Mouse (Mus musculus) testis, adult 2 months (tissue): ENCODE measurements around the gene Ubr2. TPM values are rescaled to one million over a fixed set of nuclear protein-coding genes. Genes with fewer than 3 reads are reported as not detected.

ENCODE experiments used
- H3K27ac ChIP-seq: fragments of 200-500 bp; 2 replicates; pipeline ENCODE4 v1.5.1; 2012; ENCODE audit warnings: low read depth, low read length; ENCODE audit not compliant: control insufficient read depth, insufficient read depth
- H3K27me3 ChIP-seq: fragments of 200-500 bp; 2 replicates; pipeline ENCODE4 v1.6.1; 2012; ENCODE audit warnings: mild to moderate bottlenecking, low read length, moderate library complexity; ENCODE audit not compliant: control insufficient read depth, insufficient read depth
- H3K36me3 ChIP-seq: fragments of 200-500 bp; 2 replicates; pipeline ENCODE4 v1.6.1; 2012; ENCODE audit warnings: mild to moderate bottlenecking, low read length; ENCODE audit not compliant: control insufficient read depth, insufficient read depth
- H3K4me1 ChIP-seq: fragments of 200-500 bp; 2 replicates; pipeline ENCODE4 v1.6.1; 2012; ENCODE audit warnings: low read length; ENCODE audit not compliant: control insufficient read depth, insufficient read depth
- H3K4me3 ChIP-seq: fragments of 200-500 bp; 2 replicates; pipeline ENCODE4 v1.5.1; 2012; ENCODE audit warnings: low read depth, mild to moderate bottlenecking, low read length, moderate library complexity, mixed read lengths; ENCODE audit not compliant: control insufficient read depth
- CTCF ChIP-seq: fragments of 200-500 bp; IDR thresholded peaks from 2 replicates; pipeline ENCODE4 v1.5.1; 2012; ENCODE audit warnings: low read depth, mild to moderate bottlenecking, inconsistent platforms, low read length, moderate library complexity; ENCODE audit not compliant: control insufficient read depth, insufficient read depth, insufficient replicate concordance
- POLR2A ChIP-seq: fragments of 200-500 bp; IDR thresholded peaks from 2 replicates; pipeline ENCODE4 v1.6.1; 2012; ENCODE audit warnings: low read depth, mild to moderate bottlenecking, inconsistent platforms, low read length, moderate library complexity; ENCODE audit not compliant: control insufficient read depth
- polyA plus RNA-seq: library from polyadenylated mRNA; depleted of rRNA; stranded (reverse); fragments of >200 nt; gene quantifications from 2 replicates; pipeline ENCODE4 v1.2.3, GENCODE M21; 2012

The Ubr2 gene
- polyA plus RNA-seq, 1 experiment = 10.2 TPM

DNA sequence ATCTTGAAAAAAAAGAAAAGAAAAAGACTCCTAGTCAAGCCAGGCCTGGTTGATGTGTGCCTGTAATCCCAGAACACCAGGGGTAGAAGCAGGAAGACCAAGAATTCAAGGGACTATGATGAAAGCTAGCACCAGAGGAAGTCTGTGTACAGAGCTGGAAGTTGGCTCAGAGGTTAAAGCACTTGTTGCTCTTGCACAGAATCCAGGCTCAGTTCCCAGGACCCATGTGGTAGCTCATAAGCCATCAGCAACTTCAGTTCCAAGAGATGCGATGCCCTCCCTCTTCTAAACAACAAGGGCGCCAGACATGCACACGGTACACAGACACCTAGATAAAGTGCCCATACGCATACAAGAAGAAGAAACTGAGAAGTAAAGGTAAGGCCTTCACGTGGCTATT lies 8.0 kb downstream of the Ubr2 start:
- Histone ChIP-seq H3K4me1 (no peaks in the 10 kb centered on the region), H3K27me3 (no peaks in the 10 kb centered on the region), H3K36me3 (no peaks in the 10 kb centered on the region), H3K27ac (no peak overlapping the region), H3K4me3 (no peak overlapping the region)
- TF ChIP-seq POLR2A = no peak
- TF ChIP-seq CTCF = no peak

DNA sequence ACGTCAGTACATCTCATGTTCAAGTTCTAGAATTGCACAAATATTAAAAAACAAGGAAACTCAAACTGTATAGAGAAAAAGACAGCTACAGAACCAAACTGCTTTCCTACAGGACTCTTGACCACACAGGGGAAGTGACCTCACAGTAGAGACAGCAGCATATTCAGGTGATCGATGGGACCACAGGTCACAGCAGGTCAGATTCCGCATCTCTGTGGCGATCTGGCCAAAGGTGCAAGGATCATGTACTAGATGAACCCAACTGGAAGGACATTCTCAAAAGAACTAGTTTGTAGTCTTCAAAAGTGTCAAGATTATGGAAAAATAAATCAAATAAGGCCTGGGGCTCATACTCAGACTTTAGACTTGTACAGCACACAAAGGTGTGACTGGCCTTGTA lies 11.5 kb downstream of the Ubr2 start:
- no peaks in the 10 kb centered on the region for H3K4me1 ChIP-seq
- H3K4me3 ChIP-seq = no peak overlapping the region
- H3K27ac ChIP-seq = no peak overlapping the region
- no peaks in the 10 kb centered on the region for H3K36me3 ChIP-seq
- no peaks in the 10 kb centered on the region for H3K27me3 ChIP-seq
- TF ChIP-seq CTCF (no peak), POLR2A (no peak)

GRCm38 (mm10) chr17:46996484-46996883 lies 13.9 kb downstream of the Ubr2 start:
- Histone ChIP-seq H3K4me1 (no peaks in the 10 kb centered on the region), H3K27ac (no peak overlapping the region), H3K4me3 (no peak overlapping the region), H3K27me3 (no peaks in the 10 kb centered on the region), H3K36me3 (no peaks in the 10 kb centered on the region)
- TF ChIP-seq POLR2A (no peak), CTCF (no peak)

DNA sequence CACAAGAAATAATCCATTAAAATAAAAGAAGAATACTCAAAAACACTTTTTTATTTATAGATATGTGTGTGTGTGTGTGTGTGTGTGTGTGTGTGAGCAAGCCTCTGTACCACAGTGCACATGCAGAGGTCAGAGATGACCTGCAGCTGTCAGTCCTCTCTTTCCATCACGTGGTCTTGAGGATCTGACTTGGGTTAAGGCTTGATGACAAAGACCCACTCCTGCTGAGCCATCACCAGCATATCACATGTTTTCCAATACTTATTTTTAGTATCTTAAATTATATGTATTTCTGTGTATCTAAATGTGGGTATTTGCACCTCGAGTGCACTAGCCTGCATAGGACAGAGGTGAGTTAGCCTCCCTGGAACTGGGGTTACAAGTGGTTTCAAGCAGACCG lies 14.7 kb downstream of the Ubr2 start:
- H3K4me3 ChIP-seq = no peak overlapping the region
- H3K27me3 ChIP-seq = no peaks in the 10 kb centered on the region
- no peaks in the 10 kb centered on the region for H3K36me3 ChIP-seq
- H3K4me1 ChIP-seq = no peaks in the 10 kb centered on the region
- H3K27ac ChIP-seq = no peak overlapping the region
- TF ChIP-seq POLR2A (no peak), CTCF (no peak)

DNA sequence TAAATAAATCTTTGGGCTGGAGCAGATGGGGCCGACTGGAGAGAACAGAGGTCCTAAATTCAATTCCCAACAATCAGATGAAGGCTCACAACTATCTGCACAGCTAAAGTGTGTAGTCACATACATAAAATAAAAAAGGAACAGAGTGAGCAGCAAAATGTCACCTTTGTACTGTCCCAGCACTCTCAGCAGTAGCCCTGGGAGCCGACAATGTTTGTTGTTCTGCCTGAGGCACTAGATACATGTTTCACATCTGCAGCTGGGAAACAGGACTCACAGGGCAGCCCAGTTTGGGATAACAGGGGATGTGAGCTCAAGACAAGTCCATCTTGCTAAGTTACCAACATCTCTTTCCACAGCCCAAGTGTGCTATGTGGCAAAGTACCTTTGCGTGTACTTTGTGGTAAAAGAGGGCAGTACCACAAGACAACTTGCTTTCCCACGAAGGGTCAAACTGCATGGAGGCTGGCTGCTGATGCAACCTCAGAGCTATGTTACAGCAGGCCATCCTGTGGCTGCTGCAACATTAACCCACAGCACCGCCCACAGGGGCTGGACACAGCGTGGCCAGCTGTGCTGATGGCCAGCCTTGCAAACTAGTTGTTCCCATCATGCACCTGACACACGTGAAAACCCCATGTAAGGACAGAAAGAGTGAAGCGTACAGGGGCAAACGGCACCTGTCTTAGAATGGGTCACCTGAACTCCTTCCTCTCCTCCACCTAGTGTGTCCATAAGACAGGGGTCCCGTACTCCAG lies 15.5 kb downstream of the Ubr2 start:
- TF ChIP-seq CTCF (no peak), POLR2A (no peak)
- no peak overlapping the region for H3K4me3 ChIP-seq
- no peak overlapping the region for H3K27ac ChIP-seq
- no peaks in the 10 kb centered on the region for H3K4me1 ChIP-seq
- no peaks in the 10 kb centered on the region for H3K36me3 ChIP-seq
- H3K27me3 ChIP-seq = no peaks in the 10 kb centered on the region

DNA sequence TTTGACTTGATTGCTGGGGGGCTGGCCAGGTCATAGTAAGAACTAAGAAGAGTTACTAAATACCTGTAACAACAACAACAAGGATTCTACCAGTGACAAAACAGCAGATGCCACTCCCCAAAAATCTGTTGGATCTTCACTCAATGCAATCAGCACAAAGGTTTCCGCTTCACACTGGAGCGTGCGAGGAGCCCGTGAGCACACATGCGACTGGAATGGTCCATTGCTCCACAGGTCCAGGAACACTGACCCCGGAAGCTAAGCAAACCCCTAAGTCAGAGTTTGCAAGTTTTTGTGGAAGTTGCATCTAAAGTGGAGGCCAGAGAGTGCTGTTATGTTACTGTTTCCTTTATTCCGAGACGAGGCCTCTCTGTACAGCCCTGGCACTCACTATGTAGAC lies 16.7 kb downstream of the Ubr2 start:
- Histone ChIP-seq H3K36me3 (no peaks in the 10 kb centered on the region; the same call in 1 of the 2 replicates), H3K27ac (no peak overlapping the region), H3K4me1 (no peaks in the 10 kb centered on the region), H3K27me3 (no peaks in the 10 kb centered on the region), H3K4me3 (no peak overlapping the region)
- TF ChIP-seq POLR2A = no peak
- no peak for TF ChIP-seq CTCF

DNA sequence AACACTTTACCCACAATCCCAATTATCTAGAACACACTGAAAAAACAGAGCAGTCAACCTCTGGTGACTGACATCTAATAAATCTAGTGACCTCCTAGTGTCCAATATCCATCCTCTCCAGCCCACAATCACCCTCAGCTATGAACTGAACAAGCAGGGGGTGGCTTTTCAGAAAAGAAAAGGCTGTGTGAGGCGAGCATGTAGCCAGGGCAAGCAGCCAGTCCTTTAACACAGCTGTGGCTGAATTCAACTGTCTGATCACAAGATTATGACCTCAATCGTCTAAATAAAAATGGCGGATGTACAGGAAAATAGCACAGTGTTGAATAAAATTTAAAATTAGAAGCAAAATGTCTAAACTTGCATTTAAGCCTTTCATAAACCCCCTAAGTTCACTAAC lies 22.7 kb downstream of the Ubr2 start:
- H3K36me3 ChIP-seq = no peaks in the 10 kb centered on the region; the same call in 1 of the 2 replicates
- H3K27ac ChIP-seq = no peak overlapping the region
- no peak overlapping the region for H3K4me3 ChIP-seq
- TF ChIP-seq POLR2A = no peak
- no peaks in the 10 kb centered on the region for H3K27me3 ChIP-seq
- no peaks in the 10 kb centered on the region for H3K4me1 ChIP-seq
